Mouse (Mus musculus): ENCODE measurements around the gene Fndc3b. TPM values are rescaled to one million over a fixed set of nuclear protein-coding genes. Genes with fewer than 3 reads are reported as not detected.

Gene Fndc3b
- polyA plus RNA-seq, 1 experiment from 2014 or later, result 8.2 TPM

DNA sequence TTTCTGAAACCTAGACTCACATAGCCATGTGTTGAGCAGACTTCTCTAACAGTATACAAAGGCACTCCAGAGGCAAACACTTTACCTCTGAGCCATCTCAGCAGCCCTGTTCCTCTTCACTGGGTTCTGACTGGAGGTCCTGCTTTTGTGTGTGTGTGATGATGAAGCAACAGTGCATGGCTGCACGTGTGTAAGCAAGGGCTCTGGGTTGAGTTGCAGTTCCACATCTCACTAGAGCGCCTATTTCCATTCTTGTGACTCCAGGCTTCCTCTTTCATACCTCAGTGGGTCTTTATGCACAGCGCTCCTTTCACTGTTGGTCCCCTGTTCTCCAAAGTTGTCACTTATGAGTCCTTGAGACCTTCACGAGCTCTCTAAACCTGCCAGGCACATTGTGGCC lies 261.7 kb downstream of the Fndc3b start:
- H3K9me3 ChIP-seq (replicated peaks; ENCODE audit: control insufficient read depth, low read length, poor library complexity, severe bottlenecking), result no peaks in the 10 kb centered on the region
- WGBS, result 90% methylated on average over 4 of the region's 4 CpGs
- 0 out of 2 replicates have a peak, but pooled peaks cover 3% of the 10 kb centered on the region for H3K36me3 ChIP-seq (ENCODE audit: control insufficient read depth, insufficient read depth, low read length)
- no peaks in the 10 kb centered on the region for H3K4me1 ChIP-seq (ENCODE audit: control insufficient read depth, insufficient read depth, low read length)
- no peak overlapping the region for H3K9ac ChIP-seq (ENCODE audit: low read depth, low read length)
- H3K27me3 ChIP-seq (ENCODE audit: control insufficient read depth, insufficient read depth, low read depth, low read length), result no peaks in the 10 kb centered on the region
- H3K4me3 ChIP-seq (ENCODE audit: low read depth, low read length), result no peak overlapping the region
- no peak overlapping the region for H3K4me2 ChIP-seq (ENCODE audit: low read length)
- ATAC-seq, result no peak
- H3K27ac ChIP-seq (ENCODE audit: low read length), result no peak overlapping the region

DNA sequence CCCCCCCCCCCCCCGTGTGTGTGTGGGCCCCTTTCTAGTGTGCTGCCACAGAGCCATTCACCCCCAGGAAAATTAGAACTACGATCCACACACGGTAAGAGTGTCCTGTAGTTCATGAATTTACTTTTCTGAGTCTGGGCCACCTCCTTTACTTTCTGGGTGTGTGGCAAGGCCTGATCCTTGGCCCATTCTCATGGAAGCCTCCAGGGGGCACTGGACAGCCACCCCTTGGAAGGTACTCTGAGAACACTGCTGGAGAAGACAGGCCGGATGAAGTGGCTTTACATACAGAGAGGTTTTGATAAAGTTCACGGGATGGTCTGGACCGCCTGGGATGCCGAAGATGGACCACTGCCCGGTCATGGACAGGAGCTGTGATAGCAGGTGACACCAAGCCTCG lies 262.7 kb downstream of the Fndc3b start:
- H3K27me3 ChIP-seq (ENCODE audit: control insufficient read depth, insufficient read depth, low read depth, low read length), result no peaks in the 10 kb centered on the region
- no peaks in the 10 kb centered on the region for H3K9me3 ChIP-seq (replicated peaks; ENCODE audit: control insufficient read depth, low read length, poor library complexity, severe bottlenecking)
- H3K9ac ChIP-seq (ENCODE audit: low read depth, low read length), result no peak overlapping the region
- 89% methylated on average over 8 of the region's 9 CpGs for WGBS
- no peak overlapping the region for H3K27ac ChIP-seq (ENCODE audit: low read length)
- no peak overlapping the region for H3K4me2 ChIP-seq (ENCODE audit: low read length)
- H3K4me3 ChIP-seq (ENCODE audit: low read depth, low read length), result no peak overlapping the region
- H3K4me1 ChIP-seq (ENCODE audit: control insufficient read depth, insufficient read depth, low read length), result no peaks in the 10 kb centered on the region
- no peak for ATAC-seq
- 0 out of 2 replicates have a peak, but pooled peaks cover 3% of the 10 kb centered on the region for H3K36me3 ChIP-seq (ENCODE audit: control insufficient read depth, insufficient read depth, low read length)

DNA sequence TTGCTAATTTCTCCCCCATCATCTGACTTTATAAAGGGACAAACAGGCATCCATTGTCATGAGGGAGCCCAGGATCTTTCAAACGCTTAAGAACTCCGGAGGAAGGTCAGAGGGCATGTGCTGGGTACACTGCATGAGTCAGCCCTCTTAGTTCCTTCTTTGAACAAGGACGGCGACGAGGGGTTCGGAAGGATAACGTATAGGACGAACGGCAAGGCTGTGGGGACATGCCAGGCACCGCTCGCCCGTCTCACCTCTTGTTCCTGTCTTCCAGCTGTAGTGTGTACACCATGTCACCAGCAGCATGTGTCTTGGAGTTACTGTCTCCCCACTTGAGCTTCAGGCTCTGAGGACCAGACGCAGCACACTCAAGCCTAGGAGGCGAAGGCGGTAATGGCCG lies 271.4 kb downstream of the Fndc3b start:
- H3K27me3 ChIP-seq (ENCODE audit: control insufficient read depth, insufficient read depth, low read depth, low read length), result no peaks in the 10 kb centered on the region
- H3K4me1 ChIP-seq (ENCODE audit: control insufficient read depth, insufficient read depth, low read length), result no peaks in the 10 kb centered on the region
- no peak overlapping the region for H3K4me2 ChIP-seq (ENCODE audit: low read length)
- WGBS, result 80% methylated on average over 16 of the region's 16 CpGs
- H3K4me3 ChIP-seq (ENCODE audit: low read depth, low read length), result no peak overlapping the region
- no peaks in the 10 kb centered on the region for H3K9me3 ChIP-seq (replicated peaks; ENCODE audit: control insufficient read depth, low read length, poor library complexity, severe bottlenecking)
- ATAC-seq, result no peak
- no peak overlapping the region for H3K9ac ChIP-seq (ENCODE audit: low read depth, low read length)
- no peak overlapping the region for H3K27ac ChIP-seq (ENCODE audit: low read length)
- no peaks in the 10 kb centered on the region for H3K36me3 ChIP-seq (ENCODE audit: control insufficient read depth, insufficient read depth, low read length)

DNA sequence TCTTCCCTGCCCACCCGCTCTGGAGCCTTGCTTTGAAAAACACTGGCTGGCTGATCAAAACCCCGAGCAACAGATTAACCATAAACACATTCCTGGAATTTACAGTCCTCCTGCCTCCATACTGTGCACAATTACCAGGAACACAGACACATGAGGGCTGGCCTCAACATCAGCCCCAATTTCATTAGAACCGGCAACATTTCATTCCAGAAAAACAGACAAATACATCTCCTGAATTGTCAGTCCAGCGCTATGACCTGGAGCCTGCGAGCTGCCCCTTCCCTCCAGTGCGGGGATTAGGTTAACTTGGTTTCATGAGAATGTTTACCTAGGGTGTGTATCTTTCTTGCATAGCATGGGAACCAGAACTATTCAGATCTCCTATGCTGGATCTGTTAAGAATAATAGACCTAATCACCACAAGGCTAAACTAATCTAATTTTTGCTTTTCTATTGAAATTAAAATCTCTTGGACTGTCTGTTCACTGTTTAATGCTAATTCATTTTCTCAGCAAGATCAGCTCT lies 275.9 kb downstream of the Fndc3b start:
- WGBS, result 50% methylated on average over 6 of the region's 6 CpGs
- no peak for ATAC-seq
- Histone ChIP-seq H3K4me3 (ENCODE audit: low read depth, low read length) (no peak overlapping the region), H3K4me2 (ENCODE audit: low read length) (no peak overlapping the region), H3K9ac (ENCODE audit: low read depth, low read length) (no peak overlapping the region), H3K4me1 (ENCODE audit: control insufficient read depth, insufficient read depth, low read length) (0 out of 2 replicates have a peak, but pooled peaks cover 2% of the 10 kb centered on the region), H3K27me3 (ENCODE audit: control insufficient read depth, insufficient read depth, low read depth, low read length) (no peaks in the 10 kb centered on the region), H3K9me3 (replicated peaks; ENCODE audit: control insufficient read depth, low read length, poor library complexity, severe bottlenecking) (no peaks in the 10 kb centered on the region), H3K36me3 (ENCODE audit: control insufficient read depth, insufficient read depth, low read length) (no peaks in the 10 kb centered on the region), H3K27ac (ENCODE audit: low read length) (no peak overlapping the region)

DNA sequence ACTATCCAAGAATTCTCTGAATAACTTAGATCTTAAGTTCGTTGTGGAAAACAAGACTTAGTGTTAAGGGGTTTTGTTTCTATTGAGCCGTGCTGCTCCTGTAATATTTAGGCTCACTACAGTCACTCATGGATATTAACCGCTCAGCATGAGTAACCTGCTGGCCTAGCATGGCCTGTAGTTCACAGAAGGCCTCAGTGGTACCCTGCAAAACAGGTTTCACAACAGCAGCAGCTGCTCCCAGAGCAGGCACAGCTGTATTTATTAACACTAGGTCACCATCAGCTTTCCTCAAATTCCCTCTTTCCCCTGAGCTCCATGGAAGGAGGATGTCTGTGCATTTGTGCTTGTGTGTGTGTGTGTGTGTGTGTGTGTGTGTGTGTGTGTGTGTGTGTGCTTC lies 278.1 kb downstream of the Fndc3b start:
- Histone ChIP-seq H3K9me3 (replicated peaks; ENCODE audit: control insufficient read depth, low read length, poor library complexity, severe bottlenecking) (no peaks in the 10 kb centered on the region), H3K4me3 (ENCODE audit: low read depth, low read length) (no peak overlapping the region), H3K36me3 (ENCODE audit: control insufficient read depth, insufficient read depth, low read length) (no peaks in the 10 kb centered on the region), H3K4me2 (ENCODE audit: low read length) (no peak overlapping the region), H3K9ac (ENCODE audit: low read depth, low read length) (no peak overlapping the region), H3K27me3 (ENCODE audit: control insufficient read depth, insufficient read depth, low read depth, low read length) (no peaks in the 10 kb centered on the region), H3K27ac (ENCODE audit: low read length) (no peak overlapping the region), H3K4me1 (ENCODE audit: control insufficient read depth, insufficient read depth, low read length) (0 out of 2 replicates have a peak, but pooled peaks cover 2% of the 10 kb centered on the region)
- ATAC-seq, result no peak
- WGBS, result 77% methylated on average over 3 of the region's 3 CpGs

DNA sequence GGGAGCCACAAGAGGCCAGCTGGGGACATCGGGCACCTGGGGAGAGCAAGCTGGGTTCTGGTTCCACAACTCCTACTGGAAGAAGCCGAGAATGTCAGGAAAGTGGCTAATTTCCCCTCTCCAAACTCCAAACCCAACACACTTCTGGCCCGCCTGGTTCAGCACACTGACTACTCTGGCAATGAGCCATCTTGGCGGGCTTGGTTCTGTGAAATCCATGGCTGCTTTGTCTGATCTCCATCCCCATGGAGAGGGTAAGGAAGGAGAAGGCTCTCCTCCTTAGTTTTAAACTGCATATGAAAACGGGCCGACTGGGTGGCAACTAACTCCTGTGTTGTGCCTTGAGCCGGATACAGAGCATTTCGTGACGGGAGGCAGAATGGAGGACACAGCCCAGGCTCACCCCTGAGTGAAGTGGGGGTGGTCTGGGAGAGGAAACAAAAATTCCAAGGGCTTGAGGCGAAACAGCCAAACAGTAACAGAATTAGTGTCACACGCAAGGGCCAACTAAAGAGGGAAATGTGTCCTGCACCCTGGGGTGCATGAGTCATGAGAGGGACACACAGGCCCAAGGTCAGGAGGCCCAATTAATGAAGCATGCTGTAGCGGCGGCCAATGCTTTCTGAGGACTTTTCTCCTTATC lies 280.4 kb downstream of the Fndc3b start:
- no peak overlapping the region for H3K9ac ChIP-seq (ENCODE audit: low read depth, low read length)
- WGBS, result 69% methylated on average over 13 of the region's 13 CpGs
- H3K4me3 ChIP-seq (ENCODE audit: low read depth, low read length), result no peak overlapping the region
- H3K9me3 ChIP-seq (replicated peaks; ENCODE audit: control insufficient read depth, low read length, poor library complexity, severe bottlenecking), result no peaks in the 10 kb centered on the region
- no peaks in the 10 kb centered on the region for H3K36me3 ChIP-seq (ENCODE audit: control insufficient read depth, insufficient read depth, low read length)
- H3K27me3 ChIP-seq (ENCODE audit: control insufficient read depth, insufficient read depth, low read depth, low read length), result no peaks in the 10 kb centered on the region
- H3K4me2 ChIP-seq (ENCODE audit: low read length), result no peak overlapping the region
- 0 out of 2 replicates have a peak overlapping the region, but pooled peaks have one; percentile 10 for H3K27ac ChIP-seq (ENCODE audit: low read length)
- peak; percentile 58 for ATAC-seq
- H3K4me1 ChIP-seq (ENCODE audit: control insufficient read depth, insufficient read depth, low read length), result 0 out of 2 replicates have a peak, but pooled peaks cover 2% of the 10 kb centered on the region

DNA sequence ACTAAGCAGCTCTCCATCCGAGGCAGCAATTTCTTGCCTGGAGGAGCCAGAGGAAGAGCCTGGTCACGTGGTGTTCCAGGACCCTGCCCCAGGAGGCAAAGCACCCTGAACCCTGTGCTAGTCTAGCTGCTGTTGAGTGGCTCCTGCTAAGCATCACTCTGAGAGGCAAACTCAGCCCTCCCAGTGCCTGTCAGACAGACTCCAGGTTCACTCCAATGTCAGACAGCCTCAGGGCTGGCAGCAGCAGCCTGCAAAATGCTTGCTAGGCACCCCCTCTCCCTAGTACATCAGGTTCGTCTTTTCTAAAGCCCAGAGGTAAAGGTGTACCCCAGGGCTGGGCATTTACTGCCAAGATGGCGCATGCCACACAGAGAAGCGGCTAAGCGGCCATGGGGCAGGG lies 283.7 kb downstream of the Fndc3b start:
- no peaks in the 10 kb centered on the region for H3K27me3 ChIP-seq (ENCODE audit: control insufficient read depth, insufficient read depth, low read depth, low read length)
- no peak overlapping the region for H3K9ac ChIP-seq (ENCODE audit: low read depth, low read length)
- no peak for ATAC-seq
- H3K4me2 ChIP-seq (ENCODE audit: low read length), result no peak overlapping the region
- no peak overlapping the region for H3K27ac ChIP-seq (ENCODE audit: low read length)
- H3K9me3 ChIP-seq (replicated peaks; ENCODE audit: control insufficient read depth, low read length, poor library complexity, severe bottlenecking), result no peaks in the 10 kb centered on the region
- 88% methylated on average over 6 of the region's 6 CpGs for WGBS
- 0 out of 2 replicates have a peak, but pooled peaks cover 2% of the 10 kb centered on the region for H3K4me1 ChIP-seq (ENCODE audit: control insufficient read depth, insufficient read depth, low read length)
- H3K36me3 ChIP-seq (ENCODE audit: control insufficient read depth, insufficient read depth, low read length), result 0 out of 2 replicates have a peak, but pooled peaks cover 2% of the 10 kb centered on the region
- no peak overlapping the region for H3K4me3 ChIP-seq (ENCODE audit: low read depth, low read length)

DNA sequence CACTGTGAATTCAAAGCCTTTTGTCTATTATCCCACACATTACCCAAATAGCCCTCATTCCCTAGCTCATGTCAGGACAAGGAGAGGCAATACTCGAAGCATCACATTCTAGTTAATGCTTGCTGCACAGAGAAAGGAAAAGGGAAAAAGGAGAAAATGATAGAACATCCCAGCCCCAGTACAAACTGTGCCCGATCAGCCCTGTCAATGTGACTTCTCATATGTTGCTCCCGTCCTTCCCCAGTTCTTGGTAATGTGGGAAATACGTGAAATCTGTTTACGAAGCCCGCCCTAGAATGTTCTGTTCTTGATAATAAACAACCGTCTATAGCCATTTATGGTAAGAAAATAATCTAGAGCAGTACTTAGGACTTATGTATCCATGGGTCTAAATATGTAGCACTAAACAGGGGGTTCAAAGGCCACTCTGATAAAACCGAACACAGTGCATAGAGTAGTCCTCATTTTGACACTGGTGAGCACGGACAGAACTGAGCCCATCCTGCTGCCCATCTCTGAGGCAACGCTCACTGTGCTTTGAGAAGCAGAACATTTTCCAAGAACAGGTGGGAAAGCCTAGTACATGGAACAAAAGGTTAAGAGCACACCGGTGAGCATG lies 286.9 kb downstream of the Fndc3b start:
- Histone ChIP-seq H3K4me1 (ENCODE audit: control insufficient read depth, insufficient read depth, low read length) (no peaks in the 10 kb centered on the region), H3K36me3 (ENCODE audit: control insufficient read depth, insufficient read depth, low read length) (0 out of 2 replicates have a peak, but pooled peaks cover 2% of the 10 kb centered on the region), H3K4me3 (ENCODE audit: low read depth, low read length) (no peak overlapping the region), H3K9ac (ENCODE audit: low read depth, low read length) (no peak overlapping the region), H3K27me3 (ENCODE audit: control insufficient read depth, insufficient read depth, low read depth, low read length) (no peaks in the 10 kb centered on the region), H3K4me2 (ENCODE audit: low read length) (no peak overlapping the region), H3K27ac (ENCODE audit: low read length) (no peak overlapping the region), H3K9me3 (replicated peaks; ENCODE audit: control insufficient read depth, low read length, poor library complexity, severe bottlenecking) (no peaks in the 10 kb centered on the region)
- ATAC-seq, result no peak
- WGBS, result 92% methylated on average over 11 of the region's 11 CpGs

DNA sequence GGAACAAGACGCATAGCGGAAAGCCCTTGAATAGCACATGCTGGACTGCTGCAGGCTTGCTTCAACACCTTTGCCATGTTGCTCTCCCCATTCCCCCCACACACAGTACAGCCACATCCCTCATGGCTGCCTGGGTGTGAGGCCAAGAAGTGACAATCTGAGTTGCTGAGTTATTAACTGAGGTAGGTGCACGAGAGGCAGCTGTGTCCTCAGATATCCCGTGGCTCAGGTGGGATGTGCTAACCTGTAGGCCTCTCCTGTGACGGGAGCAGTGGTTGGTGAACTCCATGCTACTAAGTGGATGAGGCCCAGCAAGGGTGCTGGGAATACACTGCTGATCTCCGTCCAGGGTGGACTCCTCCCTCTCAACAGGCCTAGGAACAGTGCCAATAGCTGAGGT lies 288.6 kb downstream of the Fndc3b start:
- no peak overlapping the region for H3K4me2 ChIP-seq (ENCODE audit: low read length)
- ATAC-seq, result no peak
- no peaks in the 10 kb centered on the region for H3K27me3 ChIP-seq (ENCODE audit: control insufficient read depth, insufficient read depth, low read depth, low read length)
- WGBS, result 91% methylated on average over 6 of the region's 6 CpGs
- no peak overlapping the region for H3K4me3 ChIP-seq (ENCODE audit: low read depth, low read length)
- no peak overlapping the region for H3K9ac ChIP-seq (ENCODE audit: low read depth, low read length)
- 0 out of 2 replicates have a peak, but pooled peaks cover 2% of the 10 kb centered on the region for H3K36me3 ChIP-seq (ENCODE audit: control insufficient read depth, insufficient read depth, low read length)
- no peaks in the 10 kb centered on the region for H3K9me3 ChIP-seq (replicated peaks; ENCODE audit: control insufficient read depth, low read length, poor library complexity, severe bottlenecking)
- no peaks in the 10 kb centered on the region for H3K4me1 ChIP-seq (ENCODE audit: control insufficient read depth, insufficient read depth, low read length)
- no peak overlapping the region for H3K27ac ChIP-seq (ENCODE audit: low read length)
